12 mouse cellular contexts compared by ENCODE assay signal in the genomic region with DNA sequence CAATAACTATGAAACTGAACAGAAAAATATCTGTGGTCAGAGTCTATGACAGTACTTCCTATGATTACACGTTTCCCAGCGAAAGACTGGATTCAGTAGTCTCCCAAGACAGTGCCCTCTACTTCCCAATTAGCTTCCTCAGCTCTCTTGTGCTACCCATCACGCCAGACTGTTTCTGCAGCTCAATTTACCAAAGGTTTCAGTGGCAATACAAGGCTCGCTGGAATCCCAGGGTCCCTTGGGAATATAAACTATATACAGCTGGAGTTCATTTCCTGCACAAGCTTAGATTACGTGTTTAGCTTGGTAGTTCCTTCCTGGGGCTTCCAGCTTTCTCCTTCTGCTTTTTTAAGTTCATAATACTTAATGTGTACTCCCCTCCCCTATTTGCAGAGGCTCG.
DNase-seq lines count a peak whose midpoint lies in the region; ATAC-seq lines count a peak whose summit lies in the region.
"Had no signal": no experiment of that assay in that cellular context is flagged by ENCODE, and none has a peak within 500 bp of the region (broad histone marks: within the 10 kb centered on the region; RNA-seq: fewer than 3 reads in every experiment).

No protein-coding gene starts in this region.

- peak; percentile 52; the same call in 1 of the 2 replicates for ATAC-seq in embryonic facial prominence, embryonic 13.5 days (ENCODE audit: insufficient number of reproducible peaks, insufficient read depth, low FRiP score, low TSS enrichment, low read depth)
- ATAC-seq in megakaryocyte progenitor cell, adult 5-6 weeks (replicated peaks; ENCODE audit: poor library complexity), result 0 out of 2 replicates have a peak, but pooled peaks have one; percentile 15

- no peaks in the 10 kb centered on the region for H3K9me3 ChIP-seq in embryonic facial prominence, embryonic 13.5 days
- H3K9me3 ChIP-seq: heart, embryonic 15.5 days; liver, embryonic 13.5 days; neural tube, embryonic 12.5 days had no signal

- peak; percentile 44 to 48 for DNase-seq in heart, postnatal 10 days
- no peak for DNase-seq in heart, postnatal 36 days
- DNase-seq in lung, postnatal 10 days, result peak; percentile 16
- DNase-seq in lung, postnatal 4 days, result no peak
- no peak for DNase-seq in left cerebral cortex, adult 9 months (ENCODE audit: low spot score in 2 of 2)
- DNase-seq in thymus, postnatal 4 days, result no peak
- DNase-seq: liver, embryonic 13.5 days; thymus, adult 2 months had no signal

- H3K4me3 ChIP-seq in embryonic facial prominence, embryonic 13.5 days, result no peak overlapping the region
- H3K4me3 ChIP-seq: heart, embryonic 15.5 days; liver, embryonic 13.5 days; neural tube, embryonic 12.5 days had no signal

- no peaks in the 10 kb centered on the region for H3K36me3 ChIP-seq in embryonic facial prominence, embryonic 13.5 days
- H3K36me3 ChIP-seq: heart, embryonic 15.5 days; liver, embryonic 13.5 days; neural tube, embryonic 12.5 days had no signal

- intact Hi-C loops in heart, postnatal 10 days (cut with DNase I), result loop anchor here (5.0 to 10.0 kb wide), 2 partner anchors 234 to 562 kb away; partner anchors contain the start of gene Rbm26
- intact Hi-C loops in heart, postnatal 36 days (cut with DNase I), result loop anchor here (10.0 kb wide), 1 partner anchor 562 kb away; the partner anchor contains the start of gene Rbm26

- no peak overlapping the region for H3K9ac ChIP-seq in embryonic facial prominence, embryonic 13.5 days
- H3K9ac ChIP-seq: heart, embryonic 15.5 days; liver, embryonic 13.5 days; neural tube, embryonic 12.5 days had no signal

- H3K27ac ChIP-seq in embryonic facial prominence, embryonic 13.5 days, result no peak overlapping the region
- H3K27ac ChIP-seq: heart, embryonic 15.5 days; liver, embryonic 13.5 days; neural tube, embryonic 12.5 days had no signal

- peaks cover 3% of the 10 kb centered on the region; the same call in 1 of the 2 replicates for H3K27me3 ChIP-seq in embryonic facial prominence, embryonic 13.5 days
- H3K27me3 ChIP-seq: heart, embryonic 15.5 days; liver, embryonic 13.5 days; neural tube, embryonic 12.5 days had no signal

- H3K4me1 ChIP-seq in embryonic facial prominence, embryonic 13.5 days, result peaks cover 27% of the 10 kb centered on the region

- WGBS in embryonic facial prominence, embryonic 13.5 days, result 17% methylated on average over 6 of the region's 6 CpGs

- peak overlapping the region; percentile 21 for H3K4me2 ChIP-seq in embryonic facial prominence, embryonic 13.5 days
- H3K4me2 ChIP-seq: heart, embryonic 15.5 days; liver, embryonic 13.5 days; neural tube, embryonic 12.5 days had no signal

Comparison
In these comparisons a context has a peak if more than half of its experiments do, and no peak if none do; other contexts are left out.
1. DNase-seq: peak in heart, postnatal 10 days (2 of 2) and lung, postnatal 10 days (single experiment); none in heart, postnatal 36 days (0 of 2), lung, postnatal 4 days (0 of 2), left cerebral cortex, adult 9 months (0 of 2) and thymus, postnatal 4 days (single experiment).